Mouse (Mus musculus) stomach, embryonic 14.5 days (tissue): ENCODE data around the gene Srgap1. TPM values are rescaled to one million over a fixed set of nuclear protein-coding genes. Genes with fewer than 3 reads are reported as not detected.
A peak's percentile ranks its signal among the peaks of the same experiment; 100 is the strongest.

ENCODE experiments used
- ATAC-seq: fragments of 200-750 bp; cut with Nextera tagmentation; 2 replicates; pipeline ENCODE4 v1.8.0; 2017; ENCODE audit warnings: low read depth, moderate TSS enrichment; ENCODE audit not compliant: insufficient number of reproducible peaks, insufficient read depth, low FRiP score
- H3K27ac ChIP-seq: fragments of 300-500 bp; sonication (generic); 2 replicates; pipeline ENCODE4 v1.5.1; 2014; ENCODE audit warnings: mild to moderate bottlenecking, low read length, moderate library complexity, mixed read lengths
- H3K27me3 ChIP-seq: fragments of 300-500 bp; sonication (generic); 2 replicates; pipeline ENCODE4 v1.6.1; 2014; ENCODE audit warnings: low read length, control low read depth, mixed read lengths; ENCODE audit not compliant: control insufficient read depth, insufficient read depth
- H3K36me3 ChIP-seq: fragments of 300-500 bp; sonication (generic); 2 replicates; pipeline ENCODE4 v1.6.1; 2014; ENCODE audit warnings: mild to moderate bottlenecking, control low read depth, low read length, moderate library complexity, mixed read lengths; ENCODE audit not compliant: control insufficient read depth, insufficient read depth
- H3K4me1 ChIP-seq: fragments of 300-500 bp; sonication (generic); 2 replicates; pipeline ENCODE4 v1.6.1; 2014; ENCODE audit warnings: low read length, control low read depth, mixed read lengths; ENCODE audit not compliant: control insufficient read depth, insufficient read depth
- H3K4me2 ChIP-seq: fragments of 300-500 bp; sonication (generic); replicated peaks from 2 replicates; pipeline ENCODE4 v1.6.1; 2014; ENCODE audit warnings: low read depth, low read length, control low read depth
- H3K4me3 ChIP-seq: fragments of 300-500 bp; sonication (generic); 2 replicates; pipeline ENCODE4 v1.5.1; 2014; ENCODE audit warnings: low read depth, low read length, control low read depth
- H3K9ac ChIP-seq: fragments of 300-500 bp; sonication (generic); replicated peaks from 2 replicates; pipeline ENCODE4 v1.6.1; 2014; ENCODE audit warnings: low read depth, mild to moderate bottlenecking, control low read depth, low read length, moderate library complexity, mixed read lengths
- H3K9me3 ChIP-seq: fragments of 300-500 bp; sonication (generic); 2 replicates; pipeline ENCODE4 v1.6.1; 2016; ENCODE audit warnings: low read depth, low read length, control low read depth; ENCODE audit not compliant: control insufficient read depth
- WGBS: fragments of 180-500 bp; shearing (Covaris S2); extraction: QIAGEN DNeasy Blood & Tissue Kit; methylation state at CpG from one replicate; pipeline ENCODE4 v1.1.7; 2014; 5-methylcytosine and 5-hydroxymethylcytosine counted together
- polyA plus RNA-seq: library from polyadenylated mRNA; unstranded; fragments of >200 nt; fragmentation: Nextera tagmentation; extraction: Ambion mirVana; gene quantifications from 2 replicates; pipeline ENCODE4 v1.2.1, GENCODE M21; 2014

Srgap1 gene
- polyA plus RNA-seq, 1 experiment from 2014 or later = 15.6 TPM

GRCm38 (mm10) chr10:121860924-121861323 is 186.2 kb downstream of the Srgap1 start:
- H3K4me3 ChIP-seq = no peak overlapping the region
- peaks cover 10% of the 10 kb centered on the region; the same call in 1 of the 2 replicates for H3K4me1 ChIP-seq
- no peak overlapping the region for H3K9ac ChIP-seq
- 0 out of 2 replicates have a peak, but pooled peaks cover under 1% of the 10 kb centered on the region for H3K9me3 ChIP-seq
- H3K4me2 ChIP-seq = no peak overlapping the region
- H3K36me3 ChIP-seq = no peaks in the 10 kb centered on the region
- H3K27me3 ChIP-seq = no peaks in the 10 kb centered on the region
- ATAC-seq = no peak
- no peak overlapping the region for H3K27ac ChIP-seq
- 68% methylated on average over 2 of the region's 2 CpGs for WGBS

- Histone ChIP-seq H3K4me3 (no peak overlapping the region), H3K9me3 (0 out of 2 replicates have a peak, but pooled peaks cover 5% of the 10 kb centered on the region), H3K4me1 (peaks cover 7% of the 10 kb centered on the region; the same call in 1 of the 2 replicates), H3K4me2 (no peak overlapping the region), H3K27me3 (no peaks in the 10 kb centered on the region), H3K9ac (no peak overlapping the region), H3K27ac (no peak overlapping the region), H3K36me3 (no peaks in the 10 kb centered on the region)
- no peak for ATAC-seq
- WGBS = 80% methylated on average over 10 of the region's 10 CpGs
Observed at GRCm38 (mm10) chr10:121859803-121860571, 187.1 kb downstream of the Srgap1 start.

DNA sequence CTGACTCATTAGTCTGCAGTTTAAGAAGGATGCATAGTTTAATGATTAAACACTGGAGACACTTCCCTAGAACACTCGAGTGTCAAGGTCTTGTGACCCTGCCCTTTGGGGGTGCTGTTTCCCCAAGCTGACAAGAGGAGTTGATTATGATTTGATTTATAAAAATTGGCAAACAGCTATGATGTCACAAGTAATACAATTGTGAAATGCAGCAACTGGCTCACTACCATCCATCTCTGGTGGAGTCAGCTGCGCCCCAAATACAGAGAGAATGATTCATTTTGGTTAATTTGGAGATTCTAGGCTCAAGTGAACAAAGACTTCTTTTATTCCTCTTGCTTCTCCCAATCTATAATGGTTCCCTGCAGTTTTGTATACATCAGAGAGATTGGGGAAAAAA is 188.2 kb downstream of the Srgap1 start:
- no peaks in the 10 kb centered on the region for H3K27me3 ChIP-seq
- 58% methylated on average over 2 of the region's 2 CpGs for WGBS

DNA sequence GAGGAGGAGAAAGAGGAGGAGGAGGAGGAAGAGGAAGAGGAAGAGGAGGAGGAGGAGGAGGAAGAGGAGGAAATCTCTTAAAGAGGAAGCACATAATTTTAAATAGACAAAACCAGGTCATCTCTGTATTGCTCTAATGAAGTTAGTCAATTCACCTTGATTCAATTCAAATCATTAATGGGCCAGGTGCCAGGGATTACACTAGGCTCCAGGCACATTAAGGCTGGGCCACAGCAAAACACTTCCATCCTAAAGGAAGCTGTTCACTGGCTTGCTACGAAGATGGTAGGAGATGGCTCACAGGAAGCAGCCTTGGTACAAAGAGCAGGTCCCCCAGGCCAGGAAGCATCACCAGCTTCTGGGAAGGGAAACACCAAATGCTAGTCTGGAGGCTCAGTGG is 189.0 kb downstream of the Srgap1 start:
- 63% methylated on average over 1 of the region's 1 CpGs for WGBS
- no peak overlapping the region for H3K27ac ChIP-seq
- H3K4me2 ChIP-seq = no peak overlapping the region
- H3K9ac ChIP-seq = no peak overlapping the region
- no peak for ATAC-seq
- H3K27me3 ChIP-seq = no peaks in the 10 kb centered on the region
- H3K9me3 ChIP-seq = 0 out of 2 replicates have a peak, but pooled peaks cover 5% of the 10 kb centered on the region
- H3K4me3 ChIP-seq = no peak overlapping the region
- no peaks in the 10 kb centered on the region; the same call in 1 of the 2 replicates for H3K36me3 ChIP-seq
- peaks cover 7% of the 10 kb centered on the region; the same call in 1 of the 2 replicates for H3K4me1 ChIP-seq

More for the DNA sequence above, 188.2 kb downstream of the Srgap1 start:
- no peak overlapping the region for H3K4me2 ChIP-seq
- no peak overlapping the region for H3K27ac ChIP-seq
- no peak overlapping the region for H3K9ac ChIP-seq
- no peak for ATAC-seq
- no peaks in the 10 kb centered on the region for H3K36me3 ChIP-seq
- H3K4me3 ChIP-seq = no peak overlapping the region
- H3K9me3 ChIP-seq = 0 out of 2 replicates have a peak, but pooled peaks cover 5% of the 10 kb centered on the region
- H3K4me1 ChIP-seq = peaks cover 7% of the 10 kb centered on the region; the same call in 1 of the 2 replicates

DNA sequence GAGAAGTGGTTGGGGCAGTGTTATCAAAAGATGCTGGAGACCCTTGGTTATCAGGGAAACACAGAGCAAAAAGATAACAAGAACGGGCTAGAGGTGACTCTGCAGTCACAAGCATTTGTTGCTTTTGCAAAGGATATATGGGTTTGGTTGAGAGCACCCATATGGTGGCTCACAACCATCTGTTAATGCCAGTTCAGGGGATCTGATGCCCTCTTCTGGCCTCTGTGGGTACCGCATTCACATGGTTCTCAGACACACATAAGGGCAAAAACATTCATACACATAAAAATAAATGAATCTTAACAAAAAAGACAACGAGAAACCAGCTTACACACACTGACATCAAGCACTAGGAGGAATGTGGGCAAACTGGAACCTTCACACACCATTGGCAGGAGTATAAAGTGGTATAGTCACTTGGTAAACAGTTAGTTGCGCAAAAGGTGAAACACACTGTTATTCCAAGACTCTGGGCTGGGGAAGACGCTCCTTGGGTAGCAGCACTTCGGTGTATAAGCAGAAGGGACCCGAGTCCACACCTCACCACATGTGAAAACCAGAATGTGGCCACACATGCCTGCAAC is 191.2 kb downstream of the Srgap1 start:
- Histone ChIP-seq H3K4me3 (no peak overlapping the region), H3K27ac (no peak overlapping the region), H3K4me1 (no peaks in the 10 kb centered on the region; the same call in 1 of the 2 replicates), H3K9me3 (0 out of 2 replicates have a peak, but pooled peaks cover 5% of the 10 kb centered on the region), H3K27me3 (no peaks in the 10 kb centered on the region), H3K9ac (no peak overlapping the region), H3K36me3 (no peaks in the 10 kb centered on the region; the same call in 1 of the 2 replicates), H3K4me2 (no peak overlapping the region)
- no peak for ATAC-seq
- WGBS = 78% methylated on average over 7 of the region's 7 CpGs

DNA sequence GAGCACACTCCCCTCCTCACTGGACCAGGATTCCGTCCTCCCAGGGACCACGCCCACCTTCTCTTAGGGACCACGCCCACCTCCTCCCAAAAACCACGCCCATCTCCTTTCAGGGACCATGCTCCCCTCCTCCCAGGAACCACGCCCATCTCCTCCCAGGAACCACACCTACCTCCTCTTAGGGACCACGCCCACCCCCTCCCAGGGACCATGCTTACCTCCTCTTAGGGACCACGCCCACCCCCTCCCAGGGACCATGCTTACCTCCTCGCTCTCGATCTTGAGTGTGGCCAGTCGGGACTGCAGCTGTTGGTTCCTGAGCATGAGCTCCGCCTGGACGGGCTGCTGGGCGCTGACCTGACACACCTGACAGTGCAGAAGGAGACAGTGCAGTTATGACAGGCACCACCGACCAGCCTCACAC is 193.7 kb downstream of the Srgap1 start:
- ATAC-seq = peak; percentile 18; the same call in 1 of the 2 replicates
- Histone ChIP-seq H3K4me1 (no peaks in the 10 kb centered on the region), H3K4me2 (no peak overlapping the region), H3K9ac (no peak overlapping the region), H3K36me3 (no peaks in the 10 kb centered on the region; the same call in 1 of the 2 replicates), H3K4me3 (no peak overlapping the region), H3K27ac (no peak overlapping the region), H3K9me3 (0 out of 2 replicates have a peak, but pooled peaks cover 5% of the 10 kb centered on the region), H3K27me3 (no peaks in the 10 kb centered on the region)
- 42% methylated on average over 14 of the region's 14 CpGs for WGBS

GRCm38 (mm10) chr10:121849496-121849895 is 197.6 kb downstream of the Srgap1 start:
- H3K27me3 ChIP-seq = no peaks in the 10 kb centered on the region
- 82% methylated on average over 2 of the region's 2 CpGs for WGBS
- no peaks in the 10 kb centered on the region for H3K4me1 ChIP-seq
- H3K27ac ChIP-seq = no peak overlapping the region
- H3K4me3 ChIP-seq = no peak overlapping the region
- H3K36me3 ChIP-seq = no peaks in the 10 kb centered on the region; the same call in 1 of the 2 replicates
- no peak overlapping the region for H3K9ac ChIP-seq
- H3K4me2 ChIP-seq = no peak overlapping the region
- no peaks in the 10 kb centered on the region for H3K9me3 ChIP-seq
- no peak for ATAC-seq

DNA sequence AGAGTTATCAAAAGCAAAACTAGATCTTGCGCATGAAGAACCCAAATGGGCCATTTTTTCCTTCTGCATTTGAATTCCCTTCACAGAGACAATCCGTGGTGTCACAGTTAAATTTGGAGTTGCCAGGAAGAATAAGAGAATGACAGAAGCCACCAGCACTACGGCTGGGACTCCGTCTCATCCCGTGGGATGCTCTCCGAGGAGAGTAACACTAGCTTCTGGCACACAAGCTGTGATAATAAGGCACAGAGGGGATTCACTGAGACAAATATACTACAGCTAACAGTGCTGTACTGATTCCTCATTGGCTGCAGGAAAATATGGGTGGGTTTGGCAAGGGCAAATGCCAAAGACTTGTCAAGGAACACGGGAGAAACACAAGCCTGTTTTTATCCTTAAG is 201.4 kb downstream of the Srgap1 start:
- no peak overlapping the region for H3K9ac ChIP-seq
- H3K27ac ChIP-seq = no peak overlapping the region
- 88% methylated on average over 7 of the region's 7 CpGs for WGBS
- H3K36me3 ChIP-seq = no peaks in the 10 kb centered on the region; the same call in 1 of the 2 replicates
- H3K27me3 ChIP-seq = no peaks in the 10 kb centered on the region
- H3K4me1 ChIP-seq = no peaks in the 10 kb centered on the region
- no peak overlapping the region for H3K4me3 ChIP-seq
- no peak for ATAC-seq
- no peak overlapping the region for H3K4me2 ChIP-seq
- no peaks in the 10 kb centered on the region for H3K9me3 ChIP-seq
